ENCODE assay signal across 24 mouse cellular contexts in the genomic region with DNA sequence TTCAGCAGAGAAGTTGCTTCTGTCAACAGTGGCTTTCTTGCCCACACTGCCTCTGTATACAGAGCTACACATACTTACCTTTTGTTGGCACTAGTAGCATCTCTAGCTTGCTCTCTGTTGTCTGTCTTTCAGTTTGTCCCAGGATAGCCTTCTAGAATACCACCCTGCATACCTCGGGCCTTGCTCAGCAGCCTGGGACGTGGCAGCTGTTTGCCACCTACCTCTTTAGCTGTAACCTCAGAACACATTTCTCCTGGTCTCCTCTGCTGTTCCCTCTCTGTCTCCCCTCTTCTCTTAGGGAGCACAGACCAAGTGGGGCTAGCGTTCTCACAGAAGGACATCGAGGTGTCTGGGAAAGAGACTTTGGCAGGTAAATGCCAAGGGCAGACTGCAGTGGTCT. TPM values are rescaled to one million over a fixed set of nuclear protein-coding genes. Genes with fewer than 3 reads are reported as not detected.
"Had no signal": no experiment of that assay in that cellular context is flagged by ENCODE, and none has a peak within 500 bp of the region (broad histone marks: within the 10 kb centered on the region; RNA-seq: fewer than 3 reads in every experiment).

No protein-coding gene starts in this region.

- H3K4me2 ChIP-seq: heart, embryonic 11.5 days; heart, embryonic 13.5 days; heart, embryonic 15.5 days; hindbrain, embryonic 14.5 days; kidney, embryonic 15.5 days; limb, embryonic 12.5 days; limb, embryonic 15.5 days; liver, embryonic 12.5 days had no signal

- H3K27ac ChIP-seq: heart, adult 2 months; heart, embryonic 13.5 days; heart, embryonic 15.5 days; hindbrain, embryonic 14.5 days; kidney, embryonic 15.5 days; kidney, postnatal 0 days; limb, embryonic 12.5 days; limb, embryonic 15.5 days; liver, embryonic 12.5 days; liver, embryonic 14.5 days had no signal

- H3K9me3 ChIP-seq: heart, embryonic 13.5 days; heart, embryonic 15.5 days; kidney, embryonic 15.5 days; limb, embryonic 12.5 days; limb, embryonic 15.5 days; liver, embryonic 12.5 days had no signal

- H3K4me3 ChIP-seq: heart, adult 2 months; heart, embryonic 13.5 days; heart, embryonic 15.5 days; kidney, embryonic 15.5 days; limb, embryonic 12.5 days; limb, embryonic 15.5 days; liver, embryonic 12.5 days had no signal

- H3K9ac ChIP-seq: heart, embryonic 13.5 days; heart, embryonic 15.5 days; hindbrain, embryonic 14.5 days; kidney, embryonic 15.5 days; limb, embryonic 12.5 days; limb, embryonic 15.5 days; liver, embryonic 12.5 days; liver, embryonic 14.5 days had no signal

- H3K27me3 ChIP-seq: heart, embryonic 15.5 days; limb, embryonic 12.5 days had no signal

- H3K4me1 ChIP-seq: kidney, embryonic 15.5 days; liver, embryonic 12.5 days had no signal

- H3K36me3 ChIP-seq: heart, embryonic 13.5 days; heart, embryonic 15.5 days; kidney, embryonic 15.5 days; limb, embryonic 12.5 days; limb, embryonic 15.5 days; liver, embryonic 12.5 days had no signal

RNA-seq across cellular contexts. Expression of a gene that starts 8.5 kb away (rescaled TPM):
- total RNA-seq: hematopoietic stem cell, adult 5-6 weeks; left cerebral cortex, postnatal 4 days; liver, adult 2 months had no signal
- polyA plus RNA-seq: forebrain, embryonic 16.5 days; heart, embryonic 11.5 days; heart, embryonic 13.5 days; heart, embryonic 15.5 days; heart, postnatal 0 days; hindbrain, embryonic 11.5 days; hindbrain, embryonic 16.5 days; intestine, embryonic 14.5 days; intestine, embryonic 16.5 days; kidney, postnatal 0 days; limb, embryonic 12.5 days; liver, embryonic 12.5 days had no signal

RNA-seq across cellular contexts. Expression of a gene that starts 28.1 kb away (rescaled TPM):
- total RNA-seq: heart, adult 2 months; heart, postnatal 36 days; hematopoietic stem cell, adult 5-6 weeks; left cerebral cortex, adult 8-10 months; left cerebral cortex, postnatal 10 days; left cerebral cortex, postnatal 4 days; liver, adult 2 months had no signal
- polyA plus RNA-seq: heart, embryonic 11.5 days; hindbrain, embryonic 11.5 days; hindbrain, embryonic 14.5 days; hindbrain, embryonic 16.5 days; intestine, embryonic 14.5 days; intestine, embryonic 16.5 days; kidney, embryonic 15.5 days; kidney, postnatal 0 days; large intestine, adult 2 months; liver, adult 2 months; liver, embryonic 12.5 days; liver, embryonic 14.5 days had no signal
